Mouse (Mus musculus): ENCODE measurements around the gene Gpr162. TPM values are rescaled to one million over a fixed set of nuclear protein-coding genes. Genes with fewer than 3 reads are reported as not detected.

Gene Gpr162
- polyA plus RNA-seq, 1 experiment from 2014 or later: 0.92 TPM

DNA sequence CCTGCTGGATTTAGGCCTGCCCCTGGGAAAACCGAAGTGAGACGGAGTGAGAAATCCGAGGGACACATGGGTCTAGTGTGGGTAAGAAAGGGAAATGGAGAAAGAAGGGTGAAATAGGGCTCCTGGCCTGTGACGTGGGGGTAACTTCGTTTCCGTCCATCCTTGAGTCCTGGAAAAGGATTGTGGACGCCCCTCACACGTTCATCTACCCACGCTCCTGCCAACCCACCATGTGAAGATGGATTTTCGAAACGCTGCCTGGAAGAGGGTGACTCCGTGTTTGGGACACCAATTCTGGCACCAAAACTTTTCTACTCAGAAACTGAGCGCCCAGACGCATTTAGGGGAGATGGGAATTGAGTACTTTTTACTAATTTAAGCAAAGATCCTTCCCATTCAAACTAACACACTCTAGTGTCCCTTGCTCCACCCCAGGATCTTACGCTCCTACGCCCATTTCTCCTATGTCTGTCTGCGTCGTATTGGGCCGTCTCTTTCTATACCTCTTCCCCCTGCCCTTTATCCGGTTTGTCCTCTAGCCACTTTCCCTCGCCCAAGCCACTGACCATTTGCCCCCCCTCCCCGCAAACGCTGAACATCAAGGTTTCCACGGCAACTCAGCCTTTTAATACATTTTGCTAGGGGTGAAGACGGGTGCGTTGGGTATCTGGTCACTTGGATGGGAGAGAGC is 5.8 kb downstream of the Gpr162 start:
- Histone ChIP-seq H3K4me3 (ENCODE audit: low read depth, low read length) (peak overlapping the region; percentile 80), H3K36me3 (ENCODE audit: control insufficient read depth, insufficient read depth, low read length) (no peaks in the 10 kb centered on the region), H3K4me1 (ENCODE audit: control insufficient read depth, insufficient read depth, low read length) (peaks cover 32% of the 10 kb centered on the region), H3K9ac (ENCODE audit: low read length) (peak overlapping the region; percentile 98), H3K27ac (replicated peaks; ENCODE audit: low read depth, low read length) (peak overlapping the region; percentile 98; the same call in 1 of the 2 replicates), H3K4me2 (ENCODE audit: low read depth, severe bottlenecking) (peak overlapping the region; percentile 79), H3K27me3 (ENCODE audit: control insufficient read depth, insufficient read depth, low read length) (no peaks in the 10 kb centered on the region), H3K9me3 (ENCODE audit: control insufficient read depth, low read length) (no peaks in the 10 kb centered on the region)
- WGBS: 23% methylated on average over 26 of the region's 26 CpGs
- ATAC-seq (ENCODE audit: insufficient number of reproducible peaks, low FRiP score, low TSS enrichment, low read depth): no peak
- DNase-seq (ENCODE audit: low spot score): no peak

DNA sequence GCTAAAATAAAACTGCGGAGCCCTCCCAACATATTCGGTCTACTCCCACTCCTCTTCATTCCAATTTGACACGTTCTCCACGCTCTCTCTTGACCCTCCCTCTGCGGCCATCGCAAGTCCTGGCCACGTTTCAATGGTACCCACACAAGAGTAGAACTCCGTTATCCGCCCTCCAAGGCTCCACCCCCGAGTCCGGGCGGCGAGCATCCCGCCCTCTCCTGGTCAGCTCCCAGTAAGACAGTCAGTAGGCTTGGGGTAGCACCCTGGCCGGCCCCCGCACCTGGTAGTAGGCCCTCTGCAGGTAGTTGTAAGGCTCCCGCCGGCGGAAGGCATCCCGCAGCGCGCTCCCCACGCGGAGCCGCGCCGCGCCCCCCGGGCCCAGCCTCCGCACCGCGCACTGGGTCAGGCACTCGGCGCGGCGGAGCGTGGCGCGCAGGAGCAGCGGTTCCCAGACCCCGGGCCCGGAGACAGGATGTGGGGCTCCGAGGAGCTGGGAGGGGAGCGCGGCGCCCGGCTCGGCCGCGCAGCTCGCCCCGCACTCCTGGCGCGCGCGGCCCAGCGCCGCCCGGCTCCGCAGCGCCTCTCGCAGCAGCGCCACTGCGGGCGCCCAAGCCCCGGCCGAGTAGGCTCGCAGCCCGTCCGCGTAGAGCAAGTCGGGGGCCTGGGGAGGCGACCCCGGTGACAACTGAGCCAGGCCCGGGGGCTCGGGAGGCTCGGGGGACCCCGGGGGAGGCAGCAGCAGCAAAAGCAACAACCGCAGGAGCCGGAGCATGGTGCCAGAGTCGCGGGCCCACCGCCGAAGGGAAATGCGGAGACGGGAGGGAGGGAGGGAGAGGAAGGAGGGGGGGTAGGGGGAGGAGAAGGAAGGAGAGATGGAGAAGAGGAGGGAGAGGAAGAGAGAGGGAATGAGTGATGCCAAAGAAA is 6.6 kb downstream of the Gpr162 start, which contains the start of gene P3h3:
P3h3 (minus strand) TSS at position 837 of the 924 bp plus-strand sequence.
- peak within 1 kb of the TSS; percentile 98 for H3K9ac ChIP-seq (ENCODE audit: low read length)
- H3K4me3 ChIP-seq (ENCODE audit: low read depth, low read length): peak within 1 kb of the TSS; percentile 80
- H3K27ac ChIP-seq (replicated peaks; ENCODE audit: low read depth, low read length): peak within 1 kb of the TSS; percentile 98
- H3K27me3 ChIP-seq (ENCODE audit: control insufficient read depth, insufficient read depth, low read length): no peaks in the 10 kb centered on the region
- 1% methylated on average over 86 of the region's 86 CpGs for WGBS
- H3K9me3 ChIP-seq (ENCODE audit: control insufficient read depth, low read length): no peaks in the 10 kb centered on the region
- ATAC-seq (ENCODE audit: insufficient number of reproducible peaks, low FRiP score, low TSS enrichment, low read depth) (peak; percentile 83), DNase-seq (ENCODE audit: low spot score) (peak; percentile 95)
- H3K4me1 ChIP-seq (ENCODE audit: control insufficient read depth, insufficient read depth, low read length): peaks cover 28% of the 10 kb centered on the region
- peak within 1 kb of the TSS; percentile 79 for H3K4me2 ChIP-seq (ENCODE audit: low read depth, severe bottlenecking)
- no peaks in the 10 kb centered on the region for H3K36me3 ChIP-seq (ENCODE audit: control insufficient read depth, insufficient read depth, low read length)

DNA sequence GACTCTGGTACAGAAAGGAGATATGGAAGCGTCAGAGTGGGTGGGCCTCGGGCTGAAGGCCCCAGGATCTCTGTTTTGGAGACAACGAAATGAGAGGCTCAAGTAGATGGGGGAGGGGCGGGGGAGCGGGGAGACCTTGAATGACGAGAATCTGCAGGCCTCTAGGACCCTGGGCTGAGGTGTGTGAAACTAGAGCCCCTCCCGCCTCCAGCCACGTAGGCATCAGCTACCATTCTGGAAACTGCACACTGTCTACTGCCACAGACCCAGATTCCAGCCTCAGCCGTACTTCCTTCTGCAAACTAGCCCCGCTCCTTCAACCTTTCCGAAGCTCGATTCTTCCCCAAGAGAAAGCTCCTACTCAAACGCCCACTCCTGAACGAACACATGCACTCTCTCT is 7.5 kb downstream of the Gpr162 start:
- H3K27me3 ChIP-seq (ENCODE audit: control insufficient read depth, insufficient read depth, low read length): no peaks in the 10 kb centered on the region
- H3K36me3 ChIP-seq (ENCODE audit: control insufficient read depth, insufficient read depth, low read length): no peaks in the 10 kb centered on the region
- H3K9me3 ChIP-seq (ENCODE audit: control insufficient read depth, low read length): no peaks in the 10 kb centered on the region
- H3K4me1 ChIP-seq (ENCODE audit: control insufficient read depth, insufficient read depth, low read length): peaks cover 22% of the 10 kb centered on the region
- 3% methylated on average over 14 of the region's 14 CpGs for WGBS
- peak; percentile 55 for ATAC-seq (ENCODE audit: insufficient number of reproducible peaks, low FRiP score, low TSS enrichment, low read depth)
- H3K9ac ChIP-seq (ENCODE audit: low read length): peak overlapping the region; percentile 98
- peak overlapping the region; percentile 79 for H3K4me2 ChIP-seq (ENCODE audit: low read depth, severe bottlenecking)
- peak overlapping the region; percentile 80 for H3K4me3 ChIP-seq (ENCODE audit: low read depth, low read length)
- H3K27ac ChIP-seq (replicated peaks; ENCODE audit: low read depth, low read length): peak overlapping the region; percentile 89
- DNase-seq (ENCODE audit: low spot score): peak; percentile 83

DNA sequence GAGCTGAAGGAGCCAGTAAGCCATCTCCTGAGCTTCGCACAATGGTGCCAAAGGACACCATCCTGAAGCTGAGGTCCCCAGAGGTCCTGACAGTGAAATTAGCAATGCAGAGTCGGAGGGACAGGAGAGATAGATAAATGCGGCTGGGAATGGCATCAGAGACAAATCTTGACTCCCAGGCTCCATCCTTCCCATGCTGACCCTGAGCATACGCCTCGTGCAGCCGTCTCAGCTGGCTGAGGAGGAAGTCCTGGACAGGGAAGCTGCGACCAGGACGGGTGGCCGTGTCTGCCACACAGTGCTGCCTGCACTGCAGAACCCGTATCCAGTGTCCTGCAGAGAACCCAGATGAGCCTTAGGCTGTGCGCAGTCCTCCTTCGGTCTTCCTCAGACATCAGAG is 9.1 kb downstream of the Gpr162 start:
- H3K4me3 ChIP-seq (ENCODE audit: low read depth, low read length): 0 out of 2 replicates have a peak overlapping the region, but pooled peaks have one; percentile 1
- H3K9me3 ChIP-seq (ENCODE audit: control insufficient read depth, low read length): no peaks in the 10 kb centered on the region
- no peak overlapping the region for H3K27ac ChIP-seq (replicated peaks; ENCODE audit: low read depth, low read length)
- no peak for DNase-seq (ENCODE audit: low spot score)
- H3K9ac ChIP-seq (ENCODE audit: low read length): no peak overlapping the region; the same call in 1 of the 2 replicates
- H3K4me2 ChIP-seq (ENCODE audit: low read depth, severe bottlenecking): no peak overlapping the region
- no peak for ATAC-seq (ENCODE audit: insufficient number of reproducible peaks, low FRiP score, low TSS enrichment, low read depth)
- peaks cover 16% of the 10 kb centered on the region for H3K4me1 ChIP-seq (ENCODE audit: control insufficient read depth, insufficient read depth, low read length)
- no peaks in the 10 kb centered on the region for H3K36me3 ChIP-seq (ENCODE audit: control insufficient read depth, insufficient read depth, low read length)
- 74% methylated on average over 12 of the region's 12 CpGs for WGBS
- no peaks in the 10 kb centered on the region for H3K27me3 ChIP-seq (ENCODE audit: control insufficient read depth, insufficient read depth, low read length)

DNA sequence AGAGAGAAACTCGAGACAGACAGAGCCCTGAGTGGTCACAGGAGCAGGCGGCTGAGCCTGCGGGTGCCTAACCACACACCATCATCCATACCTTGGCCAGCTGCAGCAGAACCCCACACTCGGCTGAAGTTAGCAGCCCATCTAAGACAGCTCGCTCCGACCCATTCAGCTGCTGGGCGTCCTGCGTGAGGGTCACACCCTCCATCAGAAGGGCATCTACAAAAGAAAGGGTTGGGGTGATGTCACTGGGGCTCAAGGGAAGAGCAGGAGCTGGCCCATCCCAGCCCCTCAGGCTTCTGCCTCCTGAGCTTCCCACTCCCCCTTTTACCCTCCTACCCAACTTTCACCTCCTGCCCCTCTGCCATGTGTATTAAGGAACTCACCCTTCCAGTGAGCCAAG is 13.2 kb downstream of the Gpr162 start:
- H3K4me1 ChIP-seq (ENCODE audit: control insufficient read depth, insufficient read depth, low read length): no peaks in the 10 kb centered on the region
- DNase-seq (ENCODE audit: low spot score) (no peak), ATAC-seq (ENCODE audit: insufficient number of reproducible peaks, low FRiP score, low TSS enrichment, low read depth) (no peak)
- H3K36me3 ChIP-seq (ENCODE audit: control insufficient read depth, insufficient read depth, low read length): peaks cover 2% of the 10 kb centered on the region; the same call in 1 of the 2 replicates
- no peak overlapping the region for H3K9ac ChIP-seq (ENCODE audit: low read length)
- H3K27me3 ChIP-seq (ENCODE audit: control insufficient read depth, insufficient read depth, low read length): no peaks in the 10 kb centered on the region
- H3K4me3 ChIP-seq (ENCODE audit: low read depth, low read length): no peak overlapping the region
- 42% methylated on average over 8 of the region's 8 CpGs for WGBS
- no peaks in the 10 kb centered on the region for H3K9me3 ChIP-seq (ENCODE audit: control insufficient read depth, low read length)
- no peak overlapping the region for H3K27ac ChIP-seq (replicated peaks; ENCODE audit: low read depth, low read length)
- no peak overlapping the region for H3K4me2 ChIP-seq (ENCODE audit: low read depth, severe bottlenecking)

DNA sequence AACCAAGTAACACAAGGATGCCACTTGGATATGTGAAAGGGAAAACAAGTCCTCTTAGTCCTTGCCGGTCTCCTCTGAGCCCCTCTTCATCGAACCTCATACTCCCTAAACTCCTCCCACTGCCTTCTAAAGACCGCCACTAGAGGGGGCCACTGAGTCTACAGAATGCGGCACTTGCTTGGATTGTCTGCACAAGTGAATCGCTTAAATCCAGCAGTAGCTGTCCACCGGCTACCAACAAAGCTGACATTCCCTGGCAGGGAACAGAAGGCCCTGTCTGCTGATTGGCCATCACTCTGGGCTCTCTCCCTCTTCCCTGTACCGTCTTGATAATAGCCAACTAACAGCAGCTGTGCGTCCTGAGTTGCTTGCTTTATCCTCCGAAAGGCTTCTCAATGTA is 16.5 kb downstream of the Gpr162 start:
- Histone ChIP-seq H3K27ac (replicated peaks; ENCODE audit: low read depth, low read length) (no peak overlapping the region), H3K27me3 (ENCODE audit: control insufficient read depth, insufficient read depth, low read length) (no peaks in the 10 kb centered on the region), H3K4me1 (ENCODE audit: control insufficient read depth, insufficient read depth, low read length) (no peaks in the 10 kb centered on the region), H3K4me2 (ENCODE audit: low read depth, severe bottlenecking) (no peak overlapping the region), H3K4me3 (ENCODE audit: low read depth, low read length) (no peak overlapping the region), H3K9me3 (ENCODE audit: control insufficient read depth, low read length) (no peaks in the 10 kb centered on the region), H3K36me3 (ENCODE audit: control insufficient read depth, insufficient read depth, low read length) (peaks cover 2% of the 10 kb centered on the region; the same call in 1 of the 2 replicates), H3K9ac (ENCODE audit: low read length) (no peak overlapping the region)
- peak; percentile 99 for DNase-seq (ENCODE audit: low spot score)
- peak; percentile 37 for ATAC-seq (ENCODE audit: insufficient number of reproducible peaks, low FRiP score, low TSS enrichment, low read depth)
- 11% methylated on average over 9 of the region's 9 CpGs for WGBS

DNA sequence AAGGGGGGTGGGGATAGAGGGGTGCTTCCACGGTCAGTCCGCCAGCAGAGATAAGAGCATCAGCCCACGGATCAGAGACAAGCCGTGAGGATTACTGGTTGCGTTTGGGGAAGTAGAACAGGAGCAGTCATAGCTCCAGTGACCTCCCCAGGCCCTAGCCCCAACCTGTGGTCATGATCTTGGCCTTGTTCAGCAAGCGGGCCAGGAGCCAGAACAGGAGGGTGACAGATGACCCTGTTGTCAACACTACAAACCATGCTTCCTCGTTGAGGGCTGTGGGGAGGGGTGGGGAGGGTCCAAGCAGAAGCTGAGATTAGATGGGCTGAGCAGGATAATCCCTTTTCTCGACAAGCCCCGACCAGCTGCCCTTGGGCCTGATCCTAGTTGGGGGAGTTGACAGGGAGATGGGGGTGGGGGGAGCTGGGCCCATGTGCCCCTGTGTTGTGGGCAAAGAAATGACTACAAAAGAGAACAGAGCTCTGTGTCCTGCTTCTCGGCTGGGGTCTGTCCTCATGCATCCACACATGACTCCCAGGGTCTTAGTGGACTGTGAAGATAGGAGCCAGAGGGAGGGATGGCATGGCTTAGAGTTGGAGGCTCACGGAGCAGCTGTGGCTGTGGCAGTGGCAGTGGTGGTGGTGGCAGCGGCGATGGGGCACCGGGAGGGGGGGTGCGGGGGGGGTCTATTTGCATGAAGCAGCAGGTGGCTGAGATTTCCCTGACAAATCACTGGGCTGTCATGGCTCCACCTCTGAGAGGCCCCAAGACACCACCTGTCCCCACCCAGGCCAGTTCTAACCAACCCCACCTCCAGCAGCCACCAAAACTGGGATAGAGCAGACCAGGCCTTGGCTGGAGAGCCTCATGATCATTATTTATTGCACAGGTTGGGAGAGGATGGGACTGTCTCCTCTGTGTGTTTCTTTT is 23.3 kb downstream of the Gpr162 start, which contains the start of gene Gnb3:
Gnb3 (minus strand) TSS at position 35 of the 927 bp plus-strand sequence.
- no peak within 1 kb of the TSS; the same call in 1 of the 2 replicates for H3K4me2 ChIP-seq (ENCODE audit: low read depth, severe bottlenecking)
- no peak for ATAC-seq (ENCODE audit: insufficient number of reproducible peaks, low FRiP score, low TSS enrichment, low read depth)
- no peak for DNase-seq (ENCODE audit: low spot score)
- H3K27me3 ChIP-seq (ENCODE audit: control insufficient read depth, insufficient read depth, low read length): no peaks in the 10 kb centered on the region
- no peak within 1 kb of the TSS for H3K27ac ChIP-seq (replicated peaks; ENCODE audit: low read depth, low read length)
- H3K9me3 ChIP-seq (ENCODE audit: control insufficient read depth, low read length): no peaks in the 10 kb centered on the region
- H3K9ac ChIP-seq (ENCODE audit: low read length): peak within 1 kb of the TSS; percentile 1; the same call in 1 of the 2 replicates
- peaks cover 2% of the 10 kb centered on the region; the same call in 1 of the 2 replicates for H3K36me3 ChIP-seq (ENCODE audit: control insufficient read depth, insufficient read depth, low read length)
- 30% methylated on average over 15 of the region's 15 CpGs for WGBS
- H3K4me3 ChIP-seq (ENCODE audit: low read depth, low read length): 0 out of 2 replicates have a peak within 1 kb of the TSS, but pooled peaks have one; percentile 2
- peaks cover 24% of the 10 kb centered on the region for H3K4me1 ChIP-seq (ENCODE audit: control insufficient read depth, insufficient read depth, low read length)
